Mouse (Mus musculus): ENCODE data around the gene Ctss. TPM values are rescaled to one million over a fixed set of nuclear protein-coding genes. Genes with fewer than 3 reads are reported as not detected.
"Not testable (repeated sequence)": the region's sequence is repeated elsewhere in the genome, so short reads cannot be mapped to it uniquely, and the experiment has no call there.

The Ctss gene
- total RNA-seq, 4 experiments from 2014 or later, result 61.9 to 591 (median 296) TPM

GRCm38 (mm10) chr3:95533364-95533763 is 6.8 kb downstream of the Ctss start:
- DNase-seq (ENCODE audit: low spot score in 2 of 2), result no peak

GRCm38 (mm10) chr3:95534927-95535326 is 8.3 kb downstream of the Ctss start:
- no peak for DNase-seq (ENCODE audit: low spot score in 2 of 2)

- DNase-seq (ENCODE audit: low spot score in 2 of 2), result no peak
Measured at GRCm38 (mm10) chr3:95538936-95539335, 12.3 kb downstream of the Ctss start.

- no peak for DNase-seq (ENCODE audit: low spot score in 2 of 2)
Measured at GRCm38 (mm10) chr3:95539837-95540236, 13.3 kb downstream of the Ctss start.

GRCm38 (mm10) chr3:95541186-95541585 is 14.6 kb downstream of the Ctss start:
- DNase-seq (ENCODE audit: low spot score in 2 of 2), result not testable (repeated sequence)

GRCm38 (mm10) chr3:95542171-95542570 is 15.6 kb downstream of the Ctss start:
- DNase-seq (ENCODE audit: low spot score in 2 of 2), result no peak

- DNase-seq (ENCODE audit: low spot score in 2 of 2), result no peak
Measured at GRCm38 (mm10) chr3:95542981-95543380, 16.4 kb downstream of the Ctss start.

- no peak for DNase-seq (ENCODE audit: low spot score in 2 of 2)
Measured at GRCm38 (mm10) chr3:95550176-95550575, 23.6 kb downstream of the Ctss start.

- DNase-seq (ENCODE audit: low spot score in 2 of 2), result no peak
Measured at GRCm38 (mm10) chr3:95553986-95554385, 27.4 kb downstream of the Ctss start.

GRCm38 (mm10) chr3:95559437-95559836 is 32.9 kb downstream of the Ctss start, which contains the start of gene Hormad1:
Gene Hormad1 (plus strand): TSS chr3:95559677.
- no peak for DNase-seq (ENCODE audit: low spot score in 2 of 2)

GRCm38 (mm10) chr3:95560738-95561137 is 34.2 kb downstream of the Ctss start:
- no peak for DNase-seq (ENCODE audit: low spot score in 2 of 2)

- no peak for DNase-seq (ENCODE audit: low spot score in 2 of 2)
Measured at GRCm38 (mm10) chr3:95561826-95562225, 35.2 kb downstream of the Ctss start.

- no peak for DNase-seq (ENCODE audit: low spot score in 2 of 2)
Measured at GRCm38 (mm10) chr3:95569585-95569984, 43.0 kb downstream of the Ctss start.

- DNase-seq (ENCODE audit: low spot score in 2 of 2), result no peak
Measured at GRCm38 (mm10) chr3:95587754-95588603, 61.4 kb downstream of the Ctss start.

GRCm38 (mm10) chr3:95588604-95589086 is 62.1 kb downstream of the Ctss start, which contains the start of gene Golph3l:
Gene Golph3l (plus strand): TSS chr3:95588934.
- peak; percentile 97 to 98 for DNase-seq (ENCODE audit: low spot score in 2 of 2)

GRCm38 (mm10) chr3:95598734-95599133 is 72.1 kb downstream of the Ctss start:
- DNase-seq (ENCODE audit: low spot score in 2 of 2), result no peak

GRCm38 (mm10) chr3:95601287-95601686 is 74.7 kb downstream of the Ctss start:
- DNase-seq (ENCODE audit: low spot score in 2 of 2), result no peak

Other genes starting within 250 kb of the Ctss start
- gene Mindy1, start 245.4 kb upstream of the Ctss start, total RNA-seq (2022), result 10 to 100 TPM; 20.7 to 28.4 (median 23.9) TPM
- 10 to 100 TPM; 19.2 to 22.4 (median 21.0) TPM for gene Prune1, start 244.7 kb upstream of the Ctss start, total RNA-seq (2022)
- 1 to 10 TPM in 2 of 4 experiments, under 1 TPM in 2; 0.85 to 1.4 (median 1.2) TPM for gene Anxa9, start 219.6 kb upstream of the Ctss start, total RNA-seq (2022)
- gene Cers2, start 212.0 kb upstream of the Ctss start, total RNA-seq (2022), result 10 to 100 TPM; 49.1 to 65.7 (median 61.2) TPM
- 10 to 100 TPM; 33.8 to 45.9 (median 41.6) TPM for gene Setdb1, start 169.6 kb upstream of the Ctss start, total RNA-seq (2022)
- gene 4930558C23Rik, start 123.9 kb upstream of the Ctss start, total RNA-seq (2022), result not detected
- 10 to 100 TPM; 35.5 to 53.5 (median 44.7) TPM for gene Arnt, start 92.4 kb upstream of the Ctss start, total RNA-seq (2022)
- gene Ctsk, start 27.5 kb upstream of the Ctss start, total RNA-seq (2022), result 1 to 10 TPM; 1.9 to 3.2 (median 2.8) TPM
- gene Hormad1, start 32.9 kb downstream of the Ctss start, total RNA-seq (2022), result not detected
- 10 to 100 TPM; 20.3 to 27.0 (median 21.9) TPM for gene Golph3l, start 62.1 kb downstream of the Ctss start, total RNA-seq (2022)
- gene Ensa, start 98.2 kb downstream of the Ctss start, total RNA-seq (2022), result 100 to 1,000 TPM; 286 to 320 (median 297) TPM
- 10 to 100 TPM; 55.1 to 73.6 (median 61.1) TPM for gene Mcl1, start 132.0 kb downstream of the Ctss start, total RNA-seq (2022)
- 10 to 100 TPM in 2 of 4 experiments, 1 to 10 TPM in 2; 5.2 to 17.9 (median 10.4) TPM for gene Adamtsl4, start 161.1 kb downstream of the Ctss start, total RNA-seq (2022)
- 10 to 100 TPM in 3 of 4 experiments, 1 to 10 TPM in 1; 9.7 to 13.9 (median 11.8) TPM for gene Ecm1, start 212.8 kb downstream of the Ctss start, total RNA-seq (2022)
- gene Tars2, start 233.4 kb downstream of the Ctss start, total RNA-seq (2022), result 10 to 100 TPM; 36.5 to 52.9 (median 41.8) TPM